Mouse (Mus musculus) megakaryocyte progenitor cell, adult 5-6 weeks (primary cell): ENCODE data around the gene Atg101. TPM values are rescaled to one million over a fixed set of nuclear protein-coding genes. Genes with fewer than 3 reads are reported as not detected.

Experiments
- ATAC-seq: replicated peaks from 2 replicates; pipeline ENCODE4 v1.8.0; 2016; ENCODE audit warnings: mild to moderate bottlenecking, moderate TSS enrichment, inconsistent platforms; ENCODE audit not compliant: poor library complexity
- total RNA-seq, 2 experiments: library from RNA; stranded (forward) in 1 of 2; stranded (reverse) in 1 of 2; fragments of 157-497, 149-512 nt in 1 of 2; fragments of 200-1000 nt in 1 of 2; gene quantifications; 2 replicates each; pipeline versions ENCODE4 v1.2.3 to v1.2.4; 2015 to 2017

Atg101 gene
- 7.9 and 13.1 TPM in 2 replicates for total RNA-seq (2015)
- total RNA-seq (2017), result 58.6 and 63.5 TPM in 2 replicates

DNA sequence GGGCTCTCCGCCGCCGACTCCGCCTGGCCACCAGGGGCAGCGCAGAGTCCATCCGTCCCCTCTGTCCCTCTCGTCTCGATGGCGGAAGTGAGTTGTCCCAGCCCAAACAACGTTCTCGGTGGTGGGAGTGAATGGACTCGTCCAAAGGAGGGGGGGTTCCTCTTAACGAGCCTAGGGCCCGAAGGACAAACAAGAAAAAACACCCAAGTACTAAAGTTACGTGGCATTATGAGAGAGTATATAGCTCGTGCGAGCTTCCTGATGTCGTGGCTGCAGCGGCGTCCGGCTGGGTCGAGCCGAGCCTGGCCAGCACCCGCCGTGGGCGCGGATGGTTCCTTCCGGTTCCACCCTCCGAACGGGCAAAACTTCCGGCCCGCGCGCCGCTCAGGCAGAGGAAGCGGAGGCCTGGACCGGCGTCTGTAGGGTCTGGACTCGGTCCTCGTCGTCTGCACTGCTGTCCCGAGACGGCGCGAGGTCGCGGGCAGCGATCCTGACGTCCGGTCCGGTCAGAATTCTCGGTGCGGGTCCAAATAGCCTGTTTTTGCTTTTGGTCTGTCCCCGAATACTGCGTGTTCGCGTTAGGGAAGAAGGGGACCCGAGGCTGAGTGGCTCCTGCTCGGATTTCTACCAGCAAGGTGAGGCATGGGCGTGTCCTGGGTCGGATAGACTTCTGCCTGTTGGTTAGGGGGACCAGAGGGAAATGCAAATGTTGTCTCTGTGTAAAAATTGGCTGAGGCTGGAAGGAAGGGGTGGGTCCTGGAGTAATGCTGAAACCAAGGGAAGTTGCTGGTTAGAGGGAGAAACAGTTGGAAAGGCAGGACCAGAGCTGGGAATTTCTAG, at the start of gene Atg101:
Gene Atg101, plus strand, starts transcription at position 362 of the 840 bp plus-strand sequence.
- peak; percentile 94 for ATAC-seq

DNA sequence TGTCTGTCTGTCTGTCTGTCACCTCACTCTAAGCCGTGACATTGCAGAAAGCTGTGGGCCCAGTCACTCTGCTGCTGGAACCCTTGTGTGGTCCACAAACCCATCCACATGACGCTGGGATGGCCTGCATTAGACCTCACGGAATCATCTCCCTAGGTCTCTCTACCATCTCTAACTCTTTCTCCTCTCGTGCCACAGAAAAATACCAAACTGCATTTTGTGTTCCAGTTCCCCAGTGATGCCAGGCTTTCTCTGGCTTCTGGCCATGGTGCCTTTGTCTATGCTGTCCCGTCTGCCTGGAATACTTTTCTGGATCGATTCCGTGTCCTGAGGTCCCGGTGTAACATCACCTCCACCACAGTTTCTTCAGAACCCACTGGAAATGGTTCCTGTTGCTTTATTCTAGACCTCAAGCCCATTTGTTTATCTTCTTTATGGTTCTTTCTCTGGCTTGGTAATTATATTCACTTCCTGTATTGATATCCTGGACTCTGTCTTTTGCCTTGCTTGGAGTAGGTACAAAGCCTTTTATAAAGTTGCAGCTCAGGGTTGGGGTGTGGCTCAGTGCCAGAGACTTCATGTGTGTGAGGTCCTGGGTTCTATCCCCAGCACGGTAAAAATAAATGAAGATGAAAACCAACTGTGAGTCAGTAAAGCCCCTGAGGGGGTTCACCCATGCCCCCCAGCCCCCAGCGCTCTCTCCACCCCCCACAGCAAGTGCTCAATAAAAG, 49.3 kb upstream of the Atg101 start:
- ATAC-seq, result no peak

DNA sequence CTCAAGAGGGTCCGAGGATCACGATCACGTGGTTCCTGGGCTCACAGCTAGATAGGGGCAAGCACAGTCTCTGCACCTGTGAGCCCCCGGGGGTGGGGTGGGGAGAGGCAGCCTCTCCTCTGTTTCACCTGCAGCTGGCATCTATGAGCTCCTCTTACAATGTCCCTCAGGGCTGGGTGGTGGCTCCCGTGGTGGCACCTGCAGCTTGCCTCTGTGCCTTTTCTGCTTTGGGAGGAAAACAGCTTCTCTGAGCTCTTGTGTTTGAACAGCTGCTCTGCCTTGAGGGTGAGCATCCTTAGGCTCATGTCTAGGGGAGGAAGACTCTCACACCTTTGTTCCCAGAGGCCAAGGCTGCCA, 48.8 kb upstream of the Atg101 start:
- no peak for ATAC-seq

GRCm38 (mm10) chr15:101235728-101236327, 48.2 kb upstream of the Atg101 start:
- ATAC-seq, result no peak

DNA sequence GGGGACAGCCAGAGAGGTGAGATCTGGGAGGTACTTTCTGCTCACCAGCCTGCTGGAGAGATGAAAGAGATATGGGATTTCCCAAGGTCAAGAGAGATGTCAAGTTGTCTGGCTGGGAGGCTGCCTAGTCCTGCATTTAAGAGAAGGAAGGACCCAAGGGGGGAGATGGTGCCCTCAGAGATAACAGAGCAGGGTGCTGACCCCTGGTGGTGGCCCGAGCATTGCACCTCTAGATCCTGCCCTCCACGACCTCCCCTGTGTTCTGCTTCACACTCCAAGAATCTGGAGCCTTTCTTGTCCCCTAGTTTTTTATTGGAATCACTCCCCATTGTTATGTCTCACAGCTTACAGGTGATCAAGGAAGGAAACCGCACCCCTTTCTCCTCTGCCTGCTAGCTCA, 47.2 kb upstream of the Atg101 start:
- peak; percentile 63 for ATAC-seq

- peak; percentile 39; the same call in 1 of the 2 replicates for ATAC-seq
These were observed 45.1 kb upstream of the Atg101 start for GRCm38 (mm10) chr15:101238885-101239511.

DNA sequence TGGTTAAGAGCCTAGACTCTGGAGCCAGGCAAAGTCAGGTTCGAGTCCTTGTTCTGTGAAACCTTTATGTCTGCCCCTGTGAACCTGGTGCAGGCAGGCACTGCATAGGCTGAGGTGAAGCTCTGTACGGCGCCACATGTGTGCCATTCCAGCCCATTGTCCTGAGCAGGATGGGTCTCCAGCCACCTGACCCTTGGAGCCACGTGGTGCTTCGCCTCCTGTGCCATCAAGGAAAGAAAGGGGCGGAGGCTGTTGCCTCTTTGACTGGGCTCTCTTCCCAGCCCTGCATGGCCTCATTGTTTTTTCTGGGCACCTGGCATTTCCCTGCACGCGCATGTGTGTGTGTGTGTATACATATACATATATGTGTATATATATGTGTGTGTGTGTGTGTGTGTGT, 44.3 kb upstream of the Atg101 start:
- no peak for ATAC-seq

DNA sequence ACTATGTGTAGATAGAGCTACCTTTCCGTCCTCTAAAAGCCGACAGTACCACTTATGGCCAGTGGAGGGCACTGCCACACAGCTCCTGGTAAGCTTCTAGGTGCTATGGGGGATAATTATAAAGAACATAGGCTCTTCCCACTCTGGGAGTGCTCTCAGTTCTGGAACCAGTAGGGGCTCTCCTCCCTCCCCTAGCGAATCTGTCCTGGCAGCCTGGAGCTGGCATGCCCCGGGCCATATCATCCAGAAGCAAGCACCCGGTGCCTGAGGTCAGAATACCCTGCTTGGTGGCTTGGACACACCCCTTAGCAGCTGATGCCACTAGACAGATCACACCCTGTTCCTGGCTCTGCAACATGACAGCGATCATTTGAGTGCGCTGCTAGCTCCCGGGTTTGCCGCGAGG, 43.3 kb upstream of the Atg101 start:
- ATAC-seq, result peak; percentile 73

GRCm38 (mm10) chr15:101241236-101241635, 42.8 kb upstream of the Atg101 start:
- ATAC-seq, result no peak

GRCm38 (mm10) chr15:101241853-101242252, 42.2 kb upstream of the Atg101 start:
- ATAC-seq, result no peak

DNA sequence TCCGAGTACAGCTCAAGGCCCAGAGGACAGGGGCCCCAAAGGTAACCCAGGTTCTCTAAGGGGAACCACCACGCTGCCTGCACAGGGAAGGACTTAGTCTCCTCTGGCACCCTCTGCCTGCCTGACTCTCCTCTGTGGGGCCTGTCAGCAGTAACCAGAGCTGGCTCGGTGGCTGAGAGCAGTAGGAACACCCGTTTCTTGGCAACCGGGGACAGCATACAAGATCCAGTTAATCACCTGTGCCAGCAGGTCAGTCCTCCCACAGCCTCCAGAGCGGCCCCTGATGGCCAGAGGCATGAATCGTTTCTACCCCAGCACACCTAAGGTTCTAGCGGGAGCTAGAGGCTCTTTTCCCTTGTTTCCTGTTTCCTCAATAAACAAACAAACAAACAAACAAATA, 41.4 kb upstream of the Atg101 start:
- no peak for ATAC-seq

GRCm38 (mm10) chr15:101244012-101244411, 40.1 kb upstream of the Atg101 start:
- peak; percentile 44 for ATAC-seq

DNA sequence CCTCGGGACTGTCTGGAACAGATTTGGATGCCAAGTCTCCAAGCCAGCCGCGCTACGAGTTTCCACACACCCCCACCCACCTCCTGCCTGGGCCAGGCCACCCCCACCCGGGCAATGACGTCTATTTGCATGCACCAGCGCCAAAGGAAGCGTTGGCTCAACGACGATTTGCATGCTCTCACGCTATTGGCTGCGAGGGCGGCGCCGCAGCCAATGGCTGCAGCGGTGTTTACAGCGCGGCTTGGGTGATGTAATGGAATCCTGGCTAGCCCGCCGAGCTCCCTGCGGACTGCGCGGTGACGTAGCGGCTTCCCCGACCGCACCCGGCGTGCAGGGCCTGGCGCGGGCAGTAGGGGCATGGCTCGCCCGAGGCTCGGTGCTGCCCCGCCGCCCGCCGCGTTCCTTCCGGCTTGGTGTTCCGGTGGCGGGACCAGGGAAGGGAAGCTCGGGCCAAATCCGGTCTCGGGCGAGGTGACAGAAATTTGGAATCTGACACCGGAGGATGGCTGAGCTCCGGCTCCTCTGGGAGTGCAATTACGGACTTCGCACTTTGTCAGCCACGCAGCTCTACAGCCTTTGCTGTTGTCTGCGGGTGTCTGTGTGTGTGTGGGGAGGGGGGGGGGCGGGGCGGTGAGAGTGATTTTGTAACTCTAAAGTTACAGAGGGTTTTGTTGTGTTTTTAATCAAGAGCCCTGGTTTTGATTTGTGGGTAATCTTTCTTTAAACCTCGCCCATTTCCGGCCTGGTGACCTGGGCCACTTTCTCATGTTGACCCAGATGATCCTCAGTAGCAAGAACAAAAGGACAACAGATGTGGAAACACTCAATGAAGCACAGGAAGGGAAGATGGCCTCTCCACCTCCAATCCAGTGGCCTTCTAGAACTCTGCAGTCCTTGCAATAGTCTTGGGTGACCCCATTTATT, 37.6 kb upstream of the Atg101 start:
- ATAC-seq, result peak; percentile 92

DNA sequence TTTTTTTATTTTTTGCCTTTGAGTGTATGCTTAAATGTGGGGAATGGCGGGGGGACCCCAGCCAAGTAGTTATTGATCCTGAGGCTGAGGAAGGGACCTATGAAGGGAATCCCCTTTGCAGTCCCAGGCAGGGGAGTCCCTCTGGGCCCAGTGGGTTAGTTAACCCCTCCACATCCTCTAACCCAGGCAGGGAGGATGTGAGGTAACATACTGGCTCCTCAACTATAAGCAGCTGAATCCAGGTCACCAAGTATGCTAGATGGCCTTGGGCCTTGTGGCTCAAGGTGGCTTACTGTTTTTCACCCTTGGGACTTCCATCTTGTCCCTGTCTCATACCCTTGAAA, 36.9 kb upstream of the Atg101 start:
- no peak for ATAC-seq

- peak; percentile 20 for ATAC-seq
These were observed 35.9 kb upstream of the Atg101 start for GRCm38 (mm10) chr15:101248029-101248710.

DNA sequence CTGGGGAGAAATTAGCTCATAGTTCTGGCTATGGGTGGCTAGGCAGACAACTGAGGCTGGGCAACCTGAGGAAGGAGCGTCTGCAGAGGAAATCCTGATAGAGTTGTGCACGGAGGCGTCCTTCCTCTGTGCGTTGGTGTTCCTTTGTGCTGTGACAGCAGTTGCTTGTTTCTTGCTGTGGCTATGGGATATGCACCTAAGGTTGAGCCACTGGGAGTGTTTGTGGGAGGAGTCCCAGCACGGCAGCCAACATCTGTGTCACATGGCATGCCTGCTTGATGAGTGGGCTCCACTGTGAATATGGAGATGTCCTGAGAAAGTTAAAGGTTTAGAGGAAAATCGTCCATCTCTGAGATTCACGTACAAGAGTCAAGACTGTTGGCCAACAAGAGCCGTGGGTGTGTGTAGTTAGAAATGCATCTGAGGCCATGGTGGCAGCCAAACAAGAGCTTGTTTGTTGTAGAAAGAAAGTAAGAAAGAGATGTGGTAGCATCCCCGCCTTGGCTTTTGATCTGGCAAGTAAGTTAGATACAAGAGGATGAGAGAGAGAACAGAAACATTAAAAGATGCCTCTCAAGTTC, 33.8 kb upstream of the Atg101 start:
- no peak for ATAC-seq

DNA sequence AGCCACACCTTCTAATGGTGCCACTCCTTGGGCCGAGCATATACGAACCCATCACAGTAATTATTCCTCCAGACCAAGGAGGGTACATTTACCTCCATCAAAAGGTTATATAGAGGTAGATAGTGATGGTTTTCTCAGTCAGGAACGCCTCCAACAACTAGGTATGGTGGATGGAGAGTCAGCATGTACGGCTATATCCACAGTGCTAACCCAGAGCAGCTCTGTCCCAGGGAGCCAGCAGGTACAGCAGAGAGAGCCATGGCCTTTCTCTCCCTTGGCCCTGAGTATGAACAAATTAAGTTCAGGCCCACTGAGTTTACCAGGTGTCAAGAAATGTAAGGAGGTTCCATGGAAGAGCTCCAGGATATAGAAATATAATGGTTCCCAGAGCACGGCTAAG, 32.1 kb upstream of the Atg101 start:
- no peak for ATAC-seq

DNA sequence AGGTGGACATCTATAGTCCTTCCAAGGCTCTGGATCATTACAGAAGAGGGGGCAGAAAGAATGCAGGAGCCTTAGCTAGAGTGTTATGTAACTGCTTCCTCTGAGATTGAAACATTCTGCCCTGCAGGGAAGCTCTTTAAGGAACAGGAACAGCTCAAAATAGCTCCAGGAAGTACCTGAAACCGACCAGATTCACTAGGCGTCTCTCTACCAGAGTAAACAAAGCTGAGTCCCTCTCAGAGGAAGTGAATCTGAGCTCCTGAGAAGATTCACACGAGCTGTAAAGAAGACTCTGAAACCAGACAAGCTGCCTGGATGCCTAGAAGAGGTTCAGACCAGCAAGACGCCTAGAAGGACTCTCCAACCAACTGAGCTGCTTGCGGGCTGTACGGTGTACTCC, 31.5 kb upstream of the Atg101 start:
- peak; percentile 38 for ATAC-seq

DNA sequence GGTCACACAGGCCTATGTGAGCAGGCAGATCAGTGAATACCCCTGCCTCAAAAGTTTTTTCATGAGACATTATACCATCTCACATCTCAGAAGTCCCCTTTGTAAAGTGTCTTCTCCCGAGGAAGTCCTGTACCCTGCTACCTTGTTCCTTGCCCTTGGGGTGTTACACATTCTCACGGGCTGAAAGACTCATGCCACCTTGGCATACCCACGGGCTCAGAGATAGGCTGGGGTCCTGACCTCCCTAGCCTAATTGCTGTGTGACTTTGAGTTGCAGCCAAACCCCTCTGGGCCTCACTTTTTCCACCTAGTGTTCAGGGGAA, 30.5 kb upstream of the Atg101 start:
- ATAC-seq, result no peak
